Mouse (Mus musculus) cerebellum, adult 2 months (tissue): Measurements from ENCODE around the gene Cyp24a1.

Experiments used
- CTCF ChIP-seq: fragments of 200-500 bp; IDR thresholded peaks from 2 replicates; pipeline ENCODE4 v1.5.1; 2011; ENCODE audit warnings: low read depth, mild to moderate bottlenecking, control low read depth, low read length, moderate library complexity, borderline replicate concordance; ENCODE audit not compliant: insufficient read depth
- POLR2A ChIP-seq: fragments of 200-500 bp; IDR thresholded peaks from 2 replicates; pipeline ENCODE4 v1.6.1; 2011; ENCODE audit warnings: low read length, control low read depth, borderline replicate concordance; ENCODE audit not compliant: insufficient read depth

GRCm38 (mm10) chr2:170470591-170470990 is 26.4 kb downstream of the Cyp24a1 start:
- TF ChIP-seq CTCF: no peak
- no peak for TF ChIP-seq POLR2A
